Mouse (Mus musculus): ENCODE measurements around the gene Ugt1a9. TPM values are rescaled to one million over a fixed set of nuclear protein-coding genes. Genes with fewer than 3 reads are reported as not detected.

The Ugt1a9 gene
- polyA plus RNA-seq, 1 experiment, result not detected

- Histone ChIP-seq H3K27me3 (ENCODE audit: control insufficient read depth, insufficient read depth, low read length, poor library complexity, severe bottlenecking) (peaks cover 8% of the 10 kb centered on the region), H3K9ac (ENCODE audit: low read depth, poor library complexity, severe bottlenecking) (no peak within 1 kb of the TSS), H3K9me3 (replicated peaks; ENCODE audit: control insufficient read depth, insufficient read depth, low read length, poor library complexity, severe bottlenecking) (0 out of 2 replicates have a peak, but pooled peaks cover 5% of the 10 kb centered on the region), H3K27ac (ENCODE audit: insufficient read depth, low read length) (no peak within 1 kb of the TSS), H3K36me3 (ENCODE audit: control insufficient read depth, insufficient read depth, low read length, poor library complexity, severe bottlenecking) (no peaks in the 10 kb centered on the region), H3K4me1 (ENCODE audit: control insufficient read depth, insufficient read depth, low read length) (no peaks in the 10 kb centered on the region), H3K4me3 (ENCODE audit: low read depth, low read length) (no peak within 1 kb of the TSS)
- TF ChIP-seq CTCF (IDR thresholded peaks at IDR 0.05; ENCODE audit: low read depth, low read length) (no peak), EP300 (IDR thresholded peaks at IDR 0.05; ENCODE audit: insufficient read depth, low read depth, low read length) (no peak), POLR2A (IDR thresholded peaks at IDR 0.05; ENCODE audit: insufficient read depth, low read length) (no peak)
Observed at GRCm38 (mm10) chr1:88200456-88200855, 129.9 kb downstream of the Ugt1a9 start, which contains the start of gene Ugt1a2. Gene Ugt1a2, plus strand, starts transcription at chr1:88200601.

DNA sequence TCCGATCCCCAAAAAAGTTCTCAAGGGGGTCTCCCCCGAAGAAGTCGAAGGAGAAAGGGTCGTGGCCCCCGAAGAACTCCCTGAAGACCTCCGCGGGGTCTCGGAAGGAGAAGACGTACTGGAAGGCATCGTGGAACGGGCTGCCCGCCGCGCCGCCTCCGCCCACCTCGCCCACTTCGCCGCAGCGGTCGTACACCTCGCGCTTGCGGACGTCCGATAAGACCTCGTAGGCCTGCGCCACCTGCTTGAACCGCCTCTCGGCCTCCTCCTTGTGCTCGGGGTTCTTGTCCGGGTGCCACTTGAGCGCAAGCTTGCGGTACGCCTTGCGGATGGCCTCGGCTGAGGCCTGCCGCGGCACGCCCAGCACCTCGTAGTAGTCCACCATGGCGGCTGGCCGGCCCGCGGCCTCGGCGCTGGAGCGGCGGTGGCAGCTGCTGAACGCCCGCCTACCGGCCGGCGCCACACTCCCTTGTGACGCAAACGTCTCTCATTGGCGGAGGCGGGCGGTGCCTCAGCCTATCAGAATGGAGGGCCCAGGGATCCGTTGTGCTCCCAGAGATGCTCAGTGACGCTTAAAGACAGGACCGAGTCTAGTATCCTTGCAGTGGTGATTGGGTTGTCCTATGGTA, 134.8 kb downstream of the Ugt1a9 start, which contains the start of gene Dnajb3:
Gene Dnajb3, minus strand, starts transcription at position 489 of the 629 bp plus-strand sequence.
- Histone ChIP-seq H3K9ac (ENCODE audit: low read depth, poor library complexity, severe bottlenecking) (peak within 1 kb of the TSS; percentile 41), H3K9me3 (replicated peaks; ENCODE audit: control insufficient read depth, insufficient read depth, low read length, poor library complexity, severe bottlenecking) (peaks cover 9% of the 10 kb centered on the region; the same call in 1 of the 2 replicates), H3K4me1 (ENCODE audit: control insufficient read depth, insufficient read depth, low read length) (peaks cover 1% of the 10 kb centered on the region), H3K27me3 (ENCODE audit: control insufficient read depth, insufficient read depth, low read length, poor library complexity, severe bottlenecking) (peaks cover 10% of the 10 kb centered on the region), H3K36me3 (ENCODE audit: control insufficient read depth, insufficient read depth, low read length, poor library complexity, severe bottlenecking) (no peaks in the 10 kb centered on the region), H3K4me3 (ENCODE audit: low read depth, low read length) (peak within 1 kb of the TSS; percentile 72), H3K27ac (ENCODE audit: insufficient read depth, low read length) (no peak within 1 kb of the TSS)
- TF ChIP-seq POLR2A (IDR thresholded peaks at IDR 0.05; ENCODE audit: insufficient read depth, low read length) (peak; percentile 25), CTCF (IDR thresholded peaks at IDR 0.05; ENCODE audit: low read depth, low read length) (no peak)

DNA sequence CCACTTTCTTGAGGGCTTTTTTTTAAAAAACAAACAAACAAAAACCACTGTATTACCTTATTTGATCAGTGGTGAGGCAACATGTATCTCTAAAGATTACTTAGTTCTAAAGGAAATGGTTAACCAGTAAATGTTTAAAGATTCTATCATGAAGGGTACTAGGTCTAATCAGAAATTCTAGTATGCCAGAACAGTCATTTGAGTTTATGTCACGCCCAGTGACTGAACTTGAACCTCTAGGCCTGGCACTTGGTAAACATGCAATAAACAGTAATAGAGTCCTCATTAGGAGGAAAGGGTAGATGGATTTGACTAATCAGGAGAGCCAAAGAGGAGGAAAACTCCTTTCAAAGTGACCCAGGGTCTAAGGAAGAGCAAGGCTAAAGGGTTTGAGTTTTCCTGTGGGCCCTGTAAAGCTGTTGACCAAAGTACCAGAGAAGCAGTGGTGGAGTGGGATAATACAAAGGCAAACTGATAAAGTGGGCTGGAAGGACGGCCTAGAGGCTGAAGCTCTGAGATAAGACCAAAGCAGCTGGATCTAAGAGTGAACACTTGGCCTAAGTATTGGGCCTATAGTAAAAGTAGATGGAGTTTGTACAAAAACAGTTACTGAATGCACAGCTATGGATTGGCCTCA, 136.4 kb downstream of the Ugt1a9 start:
- Histone ChIP-seq H3K4me1 (ENCODE audit: control insufficient read depth, insufficient read depth, low read length) (peaks cover 1% of the 10 kb centered on the region), H3K4me3 (ENCODE audit: low read depth, low read length) (no peak overlapping the region), H3K9me3 (replicated peaks; ENCODE audit: control insufficient read depth, insufficient read depth, low read length, poor library complexity, severe bottlenecking) (peaks cover 9% of the 10 kb centered on the region; the same call in 1 of the 2 replicates), H3K9ac (ENCODE audit: low read depth, poor library complexity, severe bottlenecking) (no peak overlapping the region), H3K27ac (ENCODE audit: insufficient read depth, low read length) (no peak overlapping the region), H3K36me3 (ENCODE audit: control insufficient read depth, insufficient read depth, low read length, poor library complexity, severe bottlenecking) (no peaks in the 10 kb centered on the region), H3K27me3 (ENCODE audit: control insufficient read depth, insufficient read depth, low read length, poor library complexity, severe bottlenecking) (peaks cover 10% of the 10 kb centered on the region)
- TF ChIP-seq EP300 (IDR thresholded peaks at IDR 0.05; ENCODE audit: insufficient read depth, low read depth, low read length), result no peak
- TF ChIP-seq CTCF (IDR thresholded peaks at IDR 0.05; ENCODE audit: low read depth, low read length), result no peak
- TF ChIP-seq POLR2A (IDR thresholded peaks at IDR 0.05; ENCODE audit: insufficient read depth, low read length), result no peak

GRCm38 (mm10) chr1:88211812-88212211, 141.2 kb downstream of the Ugt1a9 start, which contains the start of gene Ugt1a1:
Gene Ugt1a1, plus strand, starts transcription at chr1:88211959.
- Histone ChIP-seq H3K9ac (ENCODE audit: low read depth, poor library complexity, severe bottlenecking) (no peak within 1 kb of the TSS), H3K27me3 (ENCODE audit: control insufficient read depth, insufficient read depth, low read length, poor library complexity, severe bottlenecking) (peaks cover 2% of the 10 kb centered on the region; the same call in 1 of the 2 replicates), H3K36me3 (ENCODE audit: control insufficient read depth, insufficient read depth, low read length, poor library complexity, severe bottlenecking) (no peaks in the 10 kb centered on the region), H3K4me1 (ENCODE audit: control insufficient read depth, insufficient read depth, low read length) (no peaks in the 10 kb centered on the region), H3K4me3 (ENCODE audit: low read depth, low read length) (no peak within 1 kb of the TSS), H3K9me3 (replicated peaks; ENCODE audit: control insufficient read depth, insufficient read depth, low read length, poor library complexity, severe bottlenecking) (peaks cover 4% of the 10 kb centered on the region; the same call in 1 of the 2 replicates), H3K27ac (ENCODE audit: insufficient read depth, low read length) (no peak within 1 kb of the TSS)
- TF ChIP-seq EP300 (IDR thresholded peaks at IDR 0.05; ENCODE audit: insufficient read depth, low read depth, low read length) (no peak), CTCF (IDR thresholded peaks at IDR 0.05; ENCODE audit: low read depth, low read length) (no peak), POLR2A (IDR thresholded peaks at IDR 0.05; ENCODE audit: insufficient read depth, low read length) (no peak)

GRCm38 (mm10) chr1:88212341-88213045, 141.9 kb downstream of the Ugt1a9 start:
- Histone ChIP-seq H3K9me3 (replicated peaks; ENCODE audit: control insufficient read depth, insufficient read depth, low read length, poor library complexity, severe bottlenecking) (peaks cover 7% of the 10 kb centered on the region; the same call in 1 of the 2 replicates), H3K27ac (ENCODE audit: insufficient read depth, low read length) (no peak overlapping the region), H3K36me3 (ENCODE audit: control insufficient read depth, insufficient read depth, low read length, poor library complexity, severe bottlenecking) (no peaks in the 10 kb centered on the region), H3K9ac (ENCODE audit: low read depth, poor library complexity, severe bottlenecking) (no peak overlapping the region), H3K4me1 (ENCODE audit: control insufficient read depth, insufficient read depth, low read length) (no peaks in the 10 kb centered on the region), H3K4me3 (ENCODE audit: low read depth, low read length) (no peak overlapping the region), H3K27me3 (ENCODE audit: control insufficient read depth, insufficient read depth, low read length, poor library complexity, severe bottlenecking) (no peaks in the 10 kb centered on the region)
- TF ChIP-seq CTCF (IDR thresholded peaks at IDR 0.05; ENCODE audit: low read depth, low read length) (no peak), EP300 (IDR thresholded peaks at IDR 0.05; ENCODE audit: insufficient read depth, low read depth, low read length) (no peak), POLR2A (IDR thresholded peaks at IDR 0.05; ENCODE audit: insufficient read depth, low read length) (no peak)

All from ES-Bruce4 (cell line).